Mouse (Mus musculus) adrenal gland, adult (tissue): ENCODE results near the gene Fmo5.

ENCODE experiments used
- DNase-seq, 2 experiments: peaks; one replicate each; pipeline ENCODE4 v3.0.0; 2022 to 2023; ENCODE audit warnings: low spot score in 1 of 2; ENCODE audit not compliant: inconsistent age in 2 of 2

The Fmo5 gene

GRCm38 (mm10) chr3:97680631-97681320 lies 52.2 kb downstream of the Fmo5 start:
- peak; percentile 82 to 95 for DNase-seq

- peak; percentile 83 to 93 for DNase-seq
Measured at GRCm38 (mm10) chr3:97681321-97682158, 52.9 kb downstream of the Fmo5 start.

- no peak for DNase-seq
Measured at GRCm38 (mm10) chr3:97682159-97682502, 53.5 kb downstream of the Fmo5 start.

- no peak for DNase-seq
Measured at GRCm38 (mm10) chr3:97682576-97682975, 54.0 kb downstream of the Fmo5 start.

- DNase-seq: no peak
Measured at GRCm38 (mm10) chr3:97683560-97684195, 55.1 kb downstream of the Fmo5 start.

- DNase-seq: no peak
Measured at GRCm38 (mm10) chr3:97686372-97687117, 57.9 kb downstream of the Fmo5 start.

- no peak for DNase-seq
Measured at GRCm38 (mm10) chr3:97689289-97689688, 60.7 kb downstream of the Fmo5 start.

GRCm38 (mm10) chr3:97690590-97690989 lies 62.0 kb downstream of the Fmo5 start:
- peak in 1 of 2 experiments; percentile 32 for DNase-seq

- DNase-seq: no peak
Measured at GRCm38 (mm10) chr3:97691443-97692017, 62.9 kb downstream of the Fmo5 start.

- DNase-seq: no peak
Measured at GRCm38 (mm10) chr3:97693806-97694205, 65.2 kb downstream of the Fmo5 start.

- DNase-seq: no peak
Measured at GRCm38 (mm10) chr3:97696866-97697265, 68.3 kb downstream of the Fmo5 start.

GRCm38 (mm10) chr3:97697291-97697690 lies 68.7 kb downstream of the Fmo5 start:
- DNase-seq: no peak

- peak in 1 of 2 experiments; percentile 44 for DNase-seq
Measured at GRCm38 (mm10) chr3:97699061-97699460, 70.5 kb downstream of the Fmo5 start.

- DNase-seq: no peak
Measured at GRCm38 (mm10) chr3:97701198-97701597, 72.6 kb downstream of the Fmo5 start.

GRCm38 (mm10) chr3:97702448-97703080 lies 74.0 kb downstream of the Fmo5 start:
- DNase-seq: no peak
